Mouse (Mus musculus): ENCODE measurements around the gene Kng1. TPM values are rescaled to one million over a fixed set of nuclear protein-coding genes. Genes with fewer than 3 reads are reported as not detected.

Kng1 gene
- polyA plus RNA-seq (2021; fragmentation: Nextera tagmentation): not detected in 2 replicates
- long read RNA-seq, experiment 1: 0 reads
- long read RNA-seq, experiment 2: 0 reads

DNA sequence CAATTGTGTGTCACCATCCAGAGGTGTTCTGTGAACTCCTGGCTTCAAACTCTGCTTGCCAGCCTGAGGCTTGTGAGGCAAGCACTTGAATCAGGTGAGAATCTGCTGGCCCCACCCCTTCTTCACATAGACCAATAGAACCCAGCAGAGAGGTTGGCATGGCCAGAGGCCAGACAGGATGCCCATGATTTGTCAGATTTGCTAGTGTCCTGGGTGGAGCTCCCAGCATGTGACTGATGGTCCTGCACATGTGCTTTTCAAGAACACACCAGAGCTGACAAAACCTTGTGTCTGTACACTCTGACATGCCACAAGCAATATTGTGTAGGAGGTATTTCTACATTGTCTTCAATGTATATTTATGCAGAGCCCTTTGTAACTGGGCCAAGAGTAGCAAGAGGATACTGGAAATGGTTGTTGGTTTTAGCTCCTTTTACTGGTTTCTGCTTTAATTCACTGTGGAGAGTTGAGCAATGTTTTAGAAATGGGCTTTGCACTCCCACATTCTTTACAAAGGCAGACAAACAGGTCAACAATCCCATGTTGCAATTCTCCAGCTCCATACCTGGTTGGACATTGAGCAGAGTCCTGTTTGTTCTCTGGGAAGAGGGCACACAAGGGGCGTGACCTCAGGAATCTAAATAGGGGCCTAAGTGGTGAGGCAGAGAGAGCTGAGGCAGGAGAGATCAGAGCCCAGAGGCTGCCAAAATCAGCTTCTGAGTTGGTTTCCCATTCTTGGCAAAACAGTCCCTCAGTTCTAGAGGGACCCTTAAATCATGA lies at the start of gene Kng1:
Gene Kng1, plus strand, starts transcription at position 198 of the 780 bp plus-strand sequence.

GRCm38 (mm10) chr16:23028966-23029600 lies 28.6 kb upstream of the Kng1 start, which contains the start of gene Kng2:
Kng2 (minus strand) TSS chr16:23029482.

DNA sequence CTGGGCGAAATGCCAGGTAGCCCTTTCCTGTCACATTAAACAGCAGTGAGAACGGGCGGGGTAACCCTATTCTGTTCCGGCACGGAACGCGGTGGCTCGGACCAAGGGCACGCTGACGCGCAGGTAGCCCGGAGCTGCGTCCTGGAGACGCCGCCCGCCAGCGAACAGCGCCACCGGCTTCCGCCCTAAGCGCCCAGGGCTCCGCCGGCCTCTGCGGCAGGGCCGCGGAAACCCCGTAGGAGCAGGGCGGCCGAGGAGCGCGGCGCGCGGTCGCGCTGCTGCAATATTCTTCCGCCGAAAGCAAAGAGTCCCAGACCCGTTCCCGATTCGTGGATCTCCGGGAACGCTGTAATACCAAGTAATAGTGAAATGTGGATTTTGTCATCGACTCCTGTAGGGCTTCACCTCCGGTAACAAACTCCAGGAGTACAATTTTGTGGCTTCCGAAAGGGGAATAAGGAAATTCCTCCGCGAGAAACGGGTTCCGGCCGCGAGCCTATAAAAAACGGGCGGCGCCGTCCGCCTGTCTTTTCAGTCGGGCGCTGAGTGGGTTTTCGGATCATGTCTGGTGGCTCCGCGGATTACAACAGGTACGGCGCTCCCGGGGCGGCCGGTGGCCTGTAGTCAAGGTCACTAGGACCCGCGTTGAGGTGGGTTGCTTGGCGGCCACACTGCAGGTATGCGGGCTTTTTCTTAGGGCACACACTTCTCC lies 49.7 kb downstream of the Kng1 start, which contains the start of gene Eif4a2:
Gene Eif4a2, plus strand, starts transcription at position 214 of the 712 bp plus-strand sequence.

DNA sequence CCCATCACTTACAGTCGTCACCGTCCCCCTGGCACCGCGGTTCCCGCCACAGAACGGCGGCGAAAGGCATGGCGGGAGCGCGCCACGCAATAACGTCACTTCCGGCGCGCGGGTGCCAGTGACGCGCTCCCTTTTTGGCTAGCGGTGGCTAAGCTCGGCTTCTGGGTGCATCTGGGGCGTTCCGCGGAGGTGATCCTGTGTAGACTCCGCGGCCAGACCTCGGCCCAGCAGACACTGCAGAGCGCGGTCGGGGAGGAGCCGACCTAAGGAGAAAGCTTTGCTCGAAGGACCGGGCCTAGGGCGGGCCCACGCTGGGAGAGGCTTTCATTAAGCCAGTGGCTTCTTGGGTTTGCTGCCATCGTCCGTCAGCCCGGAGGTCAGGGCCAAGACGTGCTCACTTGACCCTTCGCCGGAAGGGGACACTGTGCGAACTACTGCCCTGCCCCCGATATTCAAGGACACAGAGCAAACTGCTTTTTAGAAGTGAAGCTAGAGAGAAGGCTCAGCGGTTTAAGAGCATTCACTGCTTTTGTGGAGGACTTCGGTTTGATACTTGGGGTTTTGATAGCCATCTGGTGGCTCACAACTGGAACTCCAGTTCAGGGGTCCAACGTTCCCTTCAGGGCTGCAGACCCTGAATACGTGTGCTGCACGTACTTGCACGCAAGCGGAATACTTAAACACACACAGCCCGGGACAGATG lies 70.2 kb downstream of the Kng1 start, which contains the start of gene Rfc4:
Gene Rfc4, minus strand, starts transcription at position 65 of the 703 bp plus-strand sequence.

Other genes starting within 250 kb of the Kng1 start
- not detected in 2 replicates for gene Crygs, start 246.3 kb upstream of the Kng1 start, polyA plus RNA-seq (2021; fragmentation: Nextera tagmentation)
- 9.8 and 11.0 TPM in 2 replicates for gene Tbccd1, start 200.2 kb upstream of the Kng1 start, polyA plus RNA-seq (2021; fragmentation: Nextera tagmentation)
- gene Dnajb11, start 200.0 kb upstream of the Kng1 start, polyA plus RNA-seq (2021; fragmentation: Nextera tagmentation): 87.3 and 90.5 TPM in 2 replicates
- gene Ahsg, start 166.6 kb upstream of the Kng1 start, polyA plus RNA-seq (2021; fragmentation: Nextera tagmentation): not detected in 2 replicates
- gene Fetub, start 139.5 kb upstream of the Kng1 start, polyA plus RNA-seq (2021; fragmentation: Nextera tagmentation): not detected in 2 replicates
- not detected in 2 replicates for gene Hrg, start 106.8 kb upstream of the Kng1 start, polyA plus RNA-seq (2021; fragmentation: Nextera tagmentation)
- gene Kng2, start 28.4 kb upstream of the Kng1 start, polyA plus RNA-seq (2021; fragmentation: Nextera tagmentation): 0.19 TPM in 1 of 2 replicates, not detected in the other
- gene Eif4a2, start 49.6 kb downstream of the Kng1 start, polyA plus RNA-seq (2021; fragmentation: Nextera tagmentation): 873 and 1,249 TPM in 2 replicates
- 15.0 and 20.4 TPM in 2 replicates for gene Rfc4, start 69.9 kb downstream of the Kng1 start, polyA plus RNA-seq (2021; fragmentation: Nextera tagmentation)
- gene Adipoq, start 88.7 kb downstream of the Kng1 start, polyA plus RNA-seq (2021; fragmentation: Nextera tagmentation): 0.15 TPM in 1 of 2 replicates, not detected in the other
- gene St6gal1, start 166.9 kb downstream of the Kng1 start, polyA plus RNA-seq (2021; fragmentation: Nextera tagmentation): 6.2 and 7.1 TPM in 2 replicates